In genomic region chr11:48798984-48799920, GRCm38 (mm10) we compare ENCODE assay signal across 7 mouse cellular contexts. TPM values are rescaled to one million over a fixed set of nuclear protein-coding genes. Genes with fewer than 3 reads are reported as not detected.
A peak's percentile ranks its signal among the peaks of the same experiment; 100 is the strongest.
DNase-seq lines count a peak whose midpoint lies in the region; ATAC-seq and TF ChIP-seq lines count a peak whose summit lies in the region.

No protein-coding gene starts in this region.

- 8% methylated on average over 18 of the region's 18 CpGs for WGBS in lung, embryonic 14.5 days
- 9% methylated on average over 18 of the region's 18 CpGs for WGBS in embryonic facial prominence, embryonic 12.5 days
- 9% methylated on average over 18 of the region's 18 CpGs for WGBS in hindbrain, postnatal 0 days
- 11% methylated on average over 18 of the region's 18 CpGs for WGBS in midbrain, postnatal 0 days

- H3K27ac ChIP-seq in lung, embryonic 14.5 days (ENCODE audit: low read depth), result peak overlapping the region; percentile 98
- H3K27ac ChIP-seq in embryonic facial prominence, embryonic 12.5 days, result peak overlapping the region; percentile 98
- peak overlapping the region; percentile 88 for H3K27ac ChIP-seq in hindbrain, postnatal 0 days
- peak overlapping the region; percentile 86 for H3K27ac ChIP-seq in midbrain, postnatal 0 days (ENCODE audit: low read depth, low read length)

- DNase-seq in lung, embryonic 14.5 days, result no peak
- no peak for DNase-seq in lung, postnatal 10 days
- DNase-seq in hindbrain, postnatal 0 days (ENCODE audit: low spot score), result no peak
- no peak for DNase-seq in midbrain, postnatal 0 days (ENCODE audit: low spot score)
- DNase-seq in cerebellum, adult 11-12 months, result no peak
- DNase-seq in cerebellum, postnatal 14 days, result no peak

- peak; percentile 38 for ATAC-seq in lung, embryonic 14.5 days (ENCODE audit: insufficient read depth)
- ATAC-seq in embryonic facial prominence, embryonic 12.5 days (ENCODE audit: insufficient number of reproducible peaks, insufficient read depth, low FRiP score, low TSS enrichment), result 0 out of 2 replicates have a peak, but pooled peaks have one; percentile 2
- ATAC-seq in hindbrain, postnatal 0 days, result peak; percentile 4; the same call in 1 of the 2 replicates
- ATAC-seq in midbrain, postnatal 0 days (ENCODE audit: low FRiP score), result no peak; the same call in 1 of the 2 replicates

- no peak for TF ChIP-seq CTCF in lung, embryonic 14.5 days (IDR thresholded peaks at IDR 0.05; ENCODE audit: low read depth)
- TF ChIP-seq CTCF in hindbrain, postnatal 0 days (IDR thresholded peaks at IDR 0.05; ENCODE audit: low read depth), result no peak
- TF ChIP-seq CTCF in midbrain, postnatal 0 days (IDR thresholded peaks at IDR 0.05), result no peak

- H3K9me3 ChIP-seq in lung, embryonic 14.5 days (ENCODE audit: low read depth, low read length), result no peaks in the 10 kb centered on the region
- no peaks in the 10 kb centered on the region for H3K9me3 ChIP-seq in embryonic facial prominence, embryonic 12.5 days
- no peaks in the 10 kb centered on the region for H3K9me3 ChIP-seq in hindbrain, postnatal 0 days (ENCODE audit: low read length)
- no peaks in the 10 kb centered on the region for H3K9me3 ChIP-seq in midbrain, postnatal 0 days (ENCODE audit: low read length)

- 0 out of 2 replicates have a peak, but pooled peaks cover 12% of the 10 kb centered on the region for H3K4me1 ChIP-seq in lung, embryonic 14.5 days (ENCODE audit: insufficient read depth)
- H3K4me1 ChIP-seq in embryonic facial prominence, embryonic 12.5 days, result peaks cover 19% of the 10 kb centered on the region
- peaks cover 12% of the 10 kb centered on the region for H3K4me1 ChIP-seq in hindbrain, postnatal 0 days (ENCODE audit: insufficient read depth, low read length)
- H3K4me1 ChIP-seq in midbrain, postnatal 0 days (ENCODE audit: insufficient read depth, low read length), result peaks cover 8% of the 10 kb centered on the region

- peak overlapping the region; percentile 89 for H3K4me2 ChIP-seq in lung, embryonic 14.5 days
- H3K4me2 ChIP-seq in embryonic facial prominence, embryonic 12.5 days (replicated peaks), result peak overlapping the region; percentile 75
- peak overlapping the region; percentile 93 for H3K4me2 ChIP-seq in hindbrain, postnatal 0 days (ENCODE audit: low read depth, low read length)
- peak overlapping the region; percentile 90 for H3K4me2 ChIP-seq in midbrain, postnatal 0 days (ENCODE audit: low read depth, low read length, poor library complexity, severe bottlenecking)

- H3K4me3 ChIP-seq in lung, embryonic 14.5 days (ENCODE audit: low read depth, low read length), result peak overlapping the region; percentile 91
- H3K4me3 ChIP-seq in embryonic facial prominence, embryonic 12.5 days, result peak overlapping the region; percentile 89
- peak overlapping the region; percentile 86 for H3K4me3 ChIP-seq in hindbrain, postnatal 0 days (ENCODE audit: low read length)
- H3K4me3 ChIP-seq in midbrain, postnatal 0 days (ENCODE audit: low read depth, low read length), result peak overlapping the region; percentile 59

- peaks cover 32% of the 10 kb centered on the region for H3K36me3 ChIP-seq in lung, embryonic 14.5 days (ENCODE audit: insufficient read depth)
- H3K36me3 ChIP-seq in embryonic facial prominence, embryonic 12.5 days, result peaks cover 29% of the 10 kb centered on the region
- peaks cover 17% of the 10 kb centered on the region for H3K36me3 ChIP-seq in hindbrain, postnatal 0 days (ENCODE audit: insufficient read depth, low read length)
- H3K36me3 ChIP-seq in midbrain, postnatal 0 days (ENCODE audit: insufficient read depth, low read length), result peaks cover 19% of the 10 kb centered on the region

- H3K27me3 ChIP-seq in lung, embryonic 14.5 days (ENCODE audit: insufficient read depth, low read length), result no peaks in the 10 kb centered on the region
- no peaks in the 10 kb centered on the region for H3K27me3 ChIP-seq in embryonic facial prominence, embryonic 12.5 days
- H3K27me3 ChIP-seq in hindbrain, postnatal 0 days (ENCODE audit: insufficient read depth, low read length), result no peaks in the 10 kb centered on the region
- H3K27me3 ChIP-seq in midbrain, postnatal 0 days (ENCODE audit: insufficient read depth, low read length), result no peaks in the 10 kb centered on the region

- peak overlapping the region; percentile 97 for H3K9ac ChIP-seq in lung, embryonic 14.5 days
- H3K9ac ChIP-seq in embryonic facial prominence, embryonic 12.5 days, result peak overlapping the region; percentile 51
- peak overlapping the region; percentile 78 for H3K9ac ChIP-seq in hindbrain, postnatal 0 days (replicated peaks; ENCODE audit: low read length)
- H3K9ac ChIP-seq in midbrain, postnatal 0 days (replicated peaks; ENCODE audit: low read length, poor library complexity, severe bottlenecking), result peak overlapping the region; percentile 50

RNA-seq across cellular contexts. Expression of gene Rack1, which starts 0.9 kb away (rescaled TPM):
- 935 and 940 TPM in 2 replicates for polyA plus RNA-seq in lung, embryonic 14.5 days (2014; fragmentation: Nextera tagmentation; extraction: Ambion mirVana)
- 660 and 665 TPM in 2 replicates for polyA plus RNA-seq in embryonic facial prominence, embryonic 12.5 days (2016; fragmentation: Nextera tagmentation; extraction: Ambion mirVana)
- total RNA-seq in hindbrain, postnatal 0 days (2014; rRNA removed), result 897 and 958 TPM in 2 replicates
- 324 and 342 TPM in 2 replicates for polyA plus RNA-seq in hindbrain, postnatal 0 days (2015; fragmentation: Nextera tagmentation; extraction: Ambion mirVana)
- total RNA-seq in midbrain, postnatal 0 days (2014; rRNA removed), result 932 and 1,043 TPM in 2 replicates
- 317 and 331 TPM in 2 replicates for polyA plus RNA-seq in midbrain, postnatal 0 days (2015; fragmentation: Nextera tagmentation; extraction: Ambion mirVana)

RNA-seq across cellular contexts. Expression of gene Trim41, which starts 17.9 kb away (rescaled TPM):
- 4.5 and 4.6 TPM in 2 replicates for polyA plus RNA-seq in lung, embryonic 14.5 days (2014; fragmentation: Nextera tagmentation; extraction: Ambion mirVana)
- polyA plus RNA-seq in embryonic facial prominence, embryonic 12.5 days (2016; fragmentation: Nextera tagmentation; extraction: Ambion mirVana), result 6.7 and 7.1 TPM in 2 replicates
- total RNA-seq in hindbrain, postnatal 0 days (2014; rRNA removed), result 42.1 and 43.3 TPM in 2 replicates
- 5.5 and 7.1 TPM in 2 replicates for polyA plus RNA-seq in hindbrain, postnatal 0 days (2015; fragmentation: Nextera tagmentation; extraction: Ambion mirVana)
- 38.9 and 41.5 TPM in 2 replicates for total RNA-seq in midbrain, postnatal 0 days (2014; rRNA removed)
- 5.0 and 5.1 TPM in 2 replicates for polyA plus RNA-seq in midbrain, postnatal 0 days (2015; fragmentation: Nextera tagmentation; extraction: Ambion mirVana)

RNA-seq across cellular contexts. Expression of gene Trim7, which starts 26.7 kb away (rescaled TPM):
- 0.55 and 1.4 TPM in 2 replicates for polyA plus RNA-seq in lung, embryonic 14.5 days (2014; fragmentation: Nextera tagmentation; extraction: Ambion mirVana)
- 0.65 and 1.5 TPM in 2 replicates for polyA plus RNA-seq in embryonic facial prominence, embryonic 12.5 days (2016; fragmentation: Nextera tagmentation; extraction: Ambion mirVana)
- total RNA-seq in hindbrain, postnatal 0 days (2014; rRNA removed), result 4.0 and 7.7 TPM in 2 replicates
- polyA plus RNA-seq in hindbrain, postnatal 0 days (2015; fragmentation: Nextera tagmentation; extraction: Ambion mirVana), result 3.7 TPM in 2 replicates
- 7.7 and 8.6 TPM in 2 replicates for total RNA-seq in midbrain, postnatal 0 days (2014; rRNA removed)
- 3.4 and 3.7 TPM in 2 replicates for polyA plus RNA-seq in midbrain, postnatal 0 days (2015; fragmentation: Nextera tagmentation; extraction: Ambion mirVana)

RNA-seq across cellular contexts. Expression of gene Gm12184, which starts 27.2 kb away (rescaled TPM):
- polyA plus RNA-seq in lung, embryonic 14.5 days (2014; fragmentation: Nextera tagmentation; extraction: Ambion mirVana), result 11.3 and 11.8 TPM in 2 replicates
- polyA plus RNA-seq in embryonic facial prominence, embryonic 12.5 days (2016; fragmentation: Nextera tagmentation; extraction: Ambion mirVana), result 6.9 and 7.0 TPM in 2 replicates
- 20.1 and 26.4 TPM in 2 replicates for total RNA-seq in hindbrain, postnatal 0 days (2014; rRNA removed)
- 5.7 and 6.0 TPM in 2 replicates for polyA plus RNA-seq in hindbrain, postnatal 0 days (2015; fragmentation: Nextera tagmentation; extraction: Ambion mirVana)
- 4.3 and 8.2 TPM in 2 replicates for total RNA-seq in midbrain, postnatal 0 days (2014; rRNA removed)
- polyA plus RNA-seq in midbrain, postnatal 0 days (2015; fragmentation: Nextera tagmentation; extraction: Ambion mirVana), result 2.4 and 3.0 TPM in 2 replicates
